Mouse (Mus musculus) heart, postnatal 0 days (tissue): ENCODE measurements at regions not wholly inside any gene's neighbourhood (a gene's known extent, or its start where the extent isn't known, plus 50 kb on each side); places are given as distances from the start of the nearest gene placed in this dataset.

Source experiments
- CTCF ChIP-seq: IDR thresholded peaks from 2 replicates; pipeline ENCODE4 v1.5.1; 2016; ENCODE audit warnings: antibody characterized with exemption, control low read depth, low read depth
- EP300 ChIP-seq: IDR thresholded peaks from 2 replicates; pipeline ENCODE4 v1.6.1; 2016; ENCODE audit warnings: antibody characterized with exemption, low read depth

GRCm38 (mm10) chr6:117625716-117626115 lies 215.3 kb upstream of the Zfp637 start:
- TF ChIP-seq CTCF: no peak
- no peak for TF ChIP-seq EP300
